Mouse (Mus musculus) stomach, embryonic 15.5 days (tissue): Measurements from ENCODE around the gene Olfr609. TPM values are rescaled to one million over a fixed set of nuclear protein-coding genes. Genes with fewer than 3 reads are reported as not detected.
"Not testable (repeated sequence)": the region's sequence is repeated elsewhere in the genome, so short reads cannot be mapped to it uniquely, and the experiment has no call there.

ENCODE experiments used
- ATAC-seq: fragments of 200-750 bp; cut with Nextera tagmentation; 2 replicates; pipeline ENCODE4 v1.8.0; 2017; ENCODE audit warnings: low read depth, moderate number of reproducible peaks, moderate TSS enrichment; ENCODE audit not compliant: insufficient read depth, low FRiP score
- H3K27ac ChIP-seq: fragments of 300-500 bp; sonication (generic); 2 replicates; pipeline ENCODE4 v1.5.1; 2015; ENCODE audit warnings: mild to moderate bottlenecking, inconsistent platforms
- H3K27me3 ChIP-seq: fragments of 300-500 bp; sonication (generic); replicated peaks from 2 replicates; pipeline ENCODE4 v1.6.1; 2015; ENCODE audit warnings: inconsistent platforms
- H3K36me3 ChIP-seq: fragments of 300-500 bp; sonication (generic); 2 replicates; pipeline ENCODE4 v1.6.1; 2015; ENCODE audit warnings: inconsistent platforms
- H3K4me1 ChIP-seq: fragments of 300-500 bp; sonication (generic); 2 replicates; pipeline ENCODE4 v1.6.1; 2015; ENCODE audit warnings: inconsistent platforms
- H3K4me2 ChIP-seq: fragments of 300-500 bp; sonication (generic); 2 replicates; pipeline ENCODE4 v1.6.1; 2015; ENCODE audit warnings: mild to moderate bottlenecking, inconsistent platforms
- H3K4me3 ChIP-seq: fragments of 300-500 bp; sonication (generic); replicated peaks from 2 replicates; pipeline ENCODE4 v1.5.1; 2015; ENCODE audit warnings: inconsistent platforms
- H3K9ac ChIP-seq: fragments of 300-500 bp; sonication (generic); 2 replicates; pipeline ENCODE4 v1.6.1; 2015; ENCODE audit warnings: inconsistent platforms
- H3K9me3 ChIP-seq: fragments of 300-500 bp; sonication (generic); 2 replicates; pipeline ENCODE4 v1.6.1; 2016; ENCODE audit warnings: inconsistent platforms
- WGBS: fragments of 180-500 bp; shearing (Covaris S2); methylation state at CpG from one replicate; pipeline ENCODE4 v1.1.7; 2015; 5-methylcytosine and 5-hydroxymethylcytosine counted together
- polyA plus RNA-seq: library from polyadenylated mRNA; unstranded; fragments of >200 nt; fragmentation: Nextera tagmentation; extraction: Ambion mirVana; gene quantifications from 2 replicates; pipeline ENCODE4 v1.2.1, GENCODE M21; 2015

Gene Olfr609
- polyA plus RNA-seq = not detected in 2 replicates

DNA sequence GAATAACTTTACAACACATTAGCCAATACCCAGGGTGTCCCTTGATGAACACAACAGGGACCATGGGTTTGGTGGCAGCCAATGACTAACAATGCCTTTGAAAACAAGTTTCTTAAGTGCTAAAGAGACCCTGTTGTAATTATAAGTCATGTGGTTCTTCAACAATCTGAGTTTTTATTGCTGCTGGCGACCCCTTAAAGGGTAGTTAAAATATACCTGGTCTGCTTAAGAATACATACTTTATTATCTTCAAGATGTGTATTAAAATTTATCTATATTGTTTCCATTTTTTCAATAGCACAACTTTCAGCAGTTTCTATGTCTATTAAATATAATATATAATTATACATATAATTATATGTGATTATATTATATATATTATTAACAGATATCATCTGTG is at the start of gene Olfr609:
Gene Olfr609 (minus strand): TSS at position 101 of the 400 bp plus-strand sequence.
- Histone ChIP-seq H3K9me3 (no peaks in the 10 kb centered on the region), H3K4me2 (no peak within 1 kb of the TSS), H3K4me3 (no peak within 1 kb of the TSS), H3K4me1 (no peaks in the 10 kb centered on the region), H3K36me3 (no peaks in the 10 kb centered on the region), H3K9ac (no peak within 1 kb of the TSS), H3K27me3 (no peaks in the 10 kb centered on the region), H3K27ac (no peak within 1 kb of the TSS)
- no peak for ATAC-seq
- WGBS = 63% methylated on average over 1 of the region's 1 CpGs

DNA sequence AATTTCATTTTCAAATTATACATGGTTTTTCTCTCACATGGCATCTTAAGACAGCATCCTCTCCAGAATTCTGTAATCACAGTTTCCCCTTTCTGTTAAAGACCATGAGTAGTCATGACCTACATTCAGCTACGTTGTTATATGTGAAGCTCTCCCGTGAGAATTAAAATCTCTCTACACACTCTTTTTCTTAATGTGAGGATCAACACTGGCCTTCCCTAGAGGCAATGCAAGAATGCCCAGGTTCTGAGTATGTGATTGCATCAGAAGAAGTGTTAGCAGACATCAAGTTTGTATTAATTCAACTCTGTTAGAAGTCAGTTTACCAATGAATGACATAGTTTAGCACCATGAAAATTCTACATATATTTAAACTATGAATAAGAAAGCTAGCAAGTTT is 44.8 kb upstream of the Olfr609 start, which contains the start of gene Olfr612:
Gene Olfr612 (minus strand): TSS at position 101 of the 400 bp plus-strand sequence.
- H3K4me1 ChIP-seq, H3K4me3 ChIP-seq, H3K9me3 ChIP-seq, H3K36me3 ChIP-seq, H3K9ac ChIP-seq, H3K4me2 ChIP-seq, H3K27me3 ChIP-seq, H3K27ac ChIP-seq, ATAC-seq: not testable (repeated sequence)
- WGBS = 85% methylated on average over 2 of the region's 2 CpGs

DNA sequence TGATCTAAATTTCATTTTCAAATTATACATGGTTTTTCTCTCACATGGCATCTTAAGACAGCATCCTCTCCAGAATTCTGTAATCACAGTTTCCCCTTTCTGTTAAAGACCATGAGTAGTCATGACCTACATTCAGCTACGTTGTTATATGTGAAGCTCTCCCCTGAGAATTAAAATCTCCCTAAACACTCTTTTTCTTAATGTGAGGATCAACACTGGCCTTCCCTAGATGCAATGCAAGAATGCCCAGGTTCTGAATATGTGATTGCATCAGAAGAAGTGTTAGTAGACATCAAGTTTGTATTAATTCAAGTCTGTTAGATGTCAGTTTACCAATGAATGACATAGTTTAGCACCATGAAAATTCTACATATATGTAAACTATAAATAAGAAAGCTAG is 22.9 kb upstream of the Olfr609 start, which contains the start of gene Olfr611:
Gene Olfr611 (minus strand): TSS at position 101 of the 400 bp plus-strand sequence.
- not testable (repeated sequence) for H3K27ac ChIP-seq, ATAC-seq

DNA sequence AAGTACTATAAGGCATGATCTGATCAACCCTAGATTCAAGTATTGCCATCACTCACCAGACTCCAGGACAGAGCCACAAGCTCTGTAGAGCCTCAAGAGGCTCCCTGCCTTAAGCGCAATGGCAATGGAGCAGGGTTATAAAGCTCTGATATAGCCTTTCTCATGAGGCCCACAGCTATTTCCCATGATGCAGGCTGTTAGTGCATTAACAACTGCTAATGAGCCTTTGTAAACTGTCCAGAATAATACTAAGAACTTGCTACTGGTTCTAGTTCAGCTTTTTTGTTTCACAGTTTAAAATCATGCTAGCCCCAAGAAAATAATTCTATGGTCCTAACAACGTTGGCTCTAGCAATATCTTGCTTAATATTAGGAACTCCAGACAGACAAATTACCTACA is 14.2 kb upstream of the Olfr609 start, which contains the start of gene Olfr610:
Gene Olfr610 (minus strand): TSS at position 101 of the 400 bp plus-strand sequence.
- no peaks in the 10 kb centered on the region for H3K4me1 ChIP-seq
- H3K4me2 ChIP-seq = no peak within 1 kb of the TSS
- H3K4me3 ChIP-seq = no peak within 1 kb of the TSS
- no peak within 1 kb of the TSS for H3K9ac ChIP-seq
- WGBS = 81% methylated on average over 2 of the region's 2 CpGs
- no peaks in the 10 kb centered on the region for H3K27me3 ChIP-seq
- no peaks in the 10 kb centered on the region for H3K36me3 ChIP-seq
- ATAC-seq = no peak
- H3K27ac ChIP-seq = no peak within 1 kb of the TSS
- H3K9me3 ChIP-seq = no peaks in the 10 kb centered on the region

More for the DNA sequence above, 22.9 kb upstream of the Olfr609 start, which contains the start of gene Olfr611:
- H3K36me3 ChIP-seq, H3K9ac ChIP-seq, H3K9me3 ChIP-seq, H3K4me1 ChIP-seq, H3K4me2 ChIP-seq, H3K4me3 ChIP-seq, H3K27me3 ChIP-seq: not testable (repeated sequence)
- 66% methylated on average over 1 of the region's 1 CpGs for WGBS

DNA sequence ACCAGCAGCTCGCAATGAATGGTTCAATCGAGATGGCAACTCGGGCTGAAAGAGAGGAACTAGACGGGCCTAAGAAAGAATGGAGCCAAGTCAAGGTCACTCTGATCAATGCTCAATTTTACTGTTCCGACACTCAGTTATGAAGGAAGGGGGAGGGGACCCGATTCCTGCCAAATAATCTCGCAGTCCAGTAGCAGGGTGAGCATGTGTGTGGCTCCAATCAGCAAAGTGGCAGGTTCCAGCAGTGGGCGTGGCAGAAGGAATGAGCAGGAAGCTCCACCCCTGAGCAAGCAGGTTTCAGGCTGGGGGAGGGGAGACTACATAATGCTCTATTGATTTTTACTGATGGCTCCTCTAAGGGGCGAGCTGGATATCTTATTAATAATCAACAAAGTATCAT is 20.8 kb downstream of the Olfr609 start:
- not testable (repeated sequence) for H3K27ac ChIP-seq, ATAC-seq, H3K27me3 ChIP-seq, H3K4me1 ChIP-seq, H3K4me3 ChIP-seq, H3K36me3 ChIP-seq, H3K9me3 ChIP-seq, H3K4me2 ChIP-seq, H3K9ac ChIP-seq
- 76% methylated on average over 9 of the region's 9 CpGs for WGBS

DNA sequence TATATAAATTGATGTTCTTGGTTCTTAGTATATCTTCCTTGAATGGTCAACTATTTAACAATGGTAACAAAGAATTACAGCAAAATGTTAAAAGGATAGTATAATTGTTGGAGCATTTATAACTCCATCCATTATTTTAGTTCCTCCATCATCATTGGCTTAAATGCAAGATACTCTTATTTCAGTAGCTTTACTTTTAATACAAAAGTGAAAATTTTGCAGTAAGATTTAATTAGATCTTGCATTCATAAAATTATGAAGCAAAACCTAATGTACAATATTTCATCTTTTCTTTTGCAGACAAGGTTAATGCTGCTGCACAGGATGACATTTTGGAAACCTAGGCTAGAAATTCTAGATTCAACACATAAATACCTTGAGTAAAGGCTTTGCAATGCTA is 28.3 kb downstream of the Olfr609 start, which contains the start of gene Olfr608:
Gene Olfr608 (plus strand): TSS at position 301 of the 400 bp plus-strand sequence.
- Histone ChIP-seq H3K4me2 (no peak within 1 kb of the TSS), H3K9ac (no peak within 1 kb of the TSS)
- no peak for ATAC-seq

DNA sequence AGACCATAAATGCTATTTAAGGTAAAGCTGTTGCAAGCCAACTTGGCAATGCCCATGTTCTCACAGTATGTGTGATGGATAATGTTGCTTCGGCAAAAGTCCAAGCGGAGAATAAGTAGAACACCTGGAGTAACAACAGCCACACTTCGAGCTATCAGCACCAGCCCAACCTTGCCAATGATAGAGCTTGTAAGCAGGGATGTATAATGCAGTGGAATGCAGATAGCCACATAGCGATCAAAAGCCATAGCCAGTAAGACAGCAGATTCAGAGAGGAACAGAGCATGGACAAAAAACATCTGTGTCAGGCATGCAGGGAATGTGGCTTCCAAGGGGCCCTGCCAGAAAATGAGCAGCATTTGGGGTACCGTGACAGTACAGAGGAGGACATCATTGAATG is 37.3 kb downstream of the Olfr609 start:
- no peaks in the 10 kb centered on the region for H3K4me1 ChIP-seq
- H3K9me3 ChIP-seq = no peaks in the 10 kb centered on the region
- no peaks in the 10 kb centered on the region for H3K36me3 ChIP-seq
- H3K27me3 ChIP-seq = no peaks in the 10 kb centered on the region
- no peak overlapping the region for H3K9ac ChIP-seq
- no peak overlapping the region for H3K4me2 ChIP-seq
- no peak for ATAC-seq
- 78% methylated on average over 5 of the region's 5 CpGs for WGBS
- no peak overlapping the region for H3K27ac ChIP-seq
- H3K4me3 ChIP-seq = no peak overlapping the region

More for the DNA sequence above, 28.3 kb downstream of the Olfr609 start, which contains the start of gene Olfr608:
- Histone ChIP-seq H3K9me3 (no peaks in the 10 kb centered on the region), H3K27me3 (no peaks in the 10 kb centered on the region), H3K36me3 (no peaks in the 10 kb centered on the region), H3K27ac (no peak within 1 kb of the TSS), H3K4me1 (no peaks in the 10 kb centered on the region), H3K4me3 (no peak within 1 kb of the TSS)

DNA sequence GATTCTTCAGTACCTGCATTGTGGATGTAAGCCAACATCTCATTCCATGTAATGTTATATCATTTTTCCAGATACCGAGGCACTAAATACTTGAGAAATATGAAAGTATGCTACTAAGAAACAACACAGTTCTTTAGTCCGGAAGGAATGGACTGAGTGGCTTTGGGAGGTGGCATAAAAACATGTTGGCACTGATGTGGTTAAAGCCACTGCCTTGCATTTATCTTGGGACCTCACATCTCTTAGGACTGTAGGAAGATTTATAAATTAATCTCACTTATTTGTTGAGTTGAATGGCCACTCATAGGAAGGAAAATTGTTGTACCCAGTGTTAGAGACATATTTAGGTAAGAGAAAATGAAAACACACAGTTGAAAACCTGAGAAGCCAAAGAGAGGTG is 49.1 kb downstream of the Olfr609 start, which contains the start of gene Olfr606:
Gene Olfr606 (plus strand): TSS at position 301 of the 400 bp plus-strand sequence.
- H3K36me3 ChIP-seq = no peaks in the 10 kb centered on the region
- WGBS = 90% methylated on average over 2 of the region's 2 CpGs
- no peaks in the 10 kb centered on the region for H3K4me1 ChIP-seq
- no peak for ATAC-seq
- no peaks in the 10 kb centered on the region for H3K9me3 ChIP-seq
- no peak within 1 kb of the TSS for H3K27ac ChIP-seq
- H3K27me3 ChIP-seq = no peaks in the 10 kb centered on the region
- no peak within 1 kb of the TSS for H3K4me2 ChIP-seq
- H3K4me3 ChIP-seq = no peak within 1 kb of the TSS
- no peak within 1 kb of the TSS for H3K9ac ChIP-seq

DNA sequence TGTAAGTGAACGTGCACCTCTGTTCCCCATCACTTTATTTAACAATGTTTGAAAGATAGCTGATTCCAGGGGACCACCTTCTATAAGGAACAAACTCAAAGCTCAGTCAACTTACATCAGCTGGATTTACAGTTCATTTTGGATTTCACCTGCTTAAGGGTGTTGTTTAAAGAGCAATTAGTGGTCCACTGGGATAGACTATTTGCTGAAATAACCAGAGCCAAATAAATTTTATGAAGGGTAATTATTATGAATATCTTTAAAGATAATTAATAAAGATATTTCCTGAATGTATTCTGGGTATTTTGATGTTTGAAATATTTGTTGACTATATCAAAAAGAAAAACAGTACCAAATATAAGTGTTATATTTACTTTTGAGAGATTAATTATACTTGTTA is 52.5 kb downstream of the Olfr609 start, which contains the start of gene Olfr605:
Gene Olfr605 (minus strand): TSS at position 101 of the 400 bp plus-strand sequence.
- Histone ChIP-seq H3K36me3 (no peaks in the 10 kb centered on the region), H3K9ac (no peak within 1 kb of the TSS), H3K27ac (no peak within 1 kb of the TSS), H3K27me3 (no peaks in the 10 kb centered on the region), H3K9me3 (no peaks in the 10 kb centered on the region), H3K4me1 (no peaks in the 10 kb centered on the region), H3K4me3 (no peak within 1 kb of the TSS), H3K4me2 (no peak within 1 kb of the TSS)
- 63% methylated on average over 1 of the region's 1 CpGs for WGBS
- no peak for ATAC-seq

Other genes starting within 250 kb of the Olfr609 start
- gene Usp17ld, start 245.6 kb downstream of the Olfr609 start, polyA plus RNA-seq = not detected in 2 replicates
- gene Olfr596, start 192.4 kb downstream of the Olfr609 start, polyA plus RNA-seq = not detected in 2 replicates
- gene Olfr597, start 181.7 kb downstream of the Olfr609 start, polyA plus RNA-seq = not detected in 2 replicates
- gene Olfr598, start 174.5 kb downstream of the Olfr609 start, polyA plus RNA-seq = not detected in 2 replicates
- gene Olfr599, start 162.1 kb downstream of the Olfr609 start, polyA plus RNA-seq = not detected in 2 replicates
- gene Olfr600, start 148.4 kb downstream of the Olfr609 start, polyA plus RNA-seq = not detected in 2 replicates
- gene Olfr601, start 135.4 kb downstream of the Olfr609 start, polyA plus RNA-seq = not detected in 2 replicates
- gene Olfr603, start 111.9 kb downstream of the Olfr609 start, polyA plus RNA-seq = not detected in 2 replicates
- not detected in 2 replicates for gene Usp17lc, start 83.0 kb downstream of the Olfr609 start, polyA plus RNA-seq
- not detected in 2 replicates for gene Olfr605, start 52.6 kb downstream of the Olfr609 start, polyA plus RNA-seq
- not detected in 2 replicates for gene Olfr606, start 49.0 kb downstream of the Olfr609 start, polyA plus RNA-seq
- gene Olfr607, start 33.9 kb downstream of the Olfr609 start, polyA plus RNA-seq = not detected in 2 replicates
- not detected in 2 replicates for gene Olfr608, start 28.2 kb downstream of the Olfr609 start, polyA plus RNA-seq
- gene Olfr610, start 14.1 kb upstream of the Olfr609 start, polyA plus RNA-seq = not detected in 2 replicates
- gene Olfr611, start 22.8 kb upstream of the Olfr609 start, polyA plus RNA-seq = not detected in 2 replicates
- gene Olfr612, start 44.7 kb upstream of the Olfr609 start, polyA plus RNA-seq = not detected in 2 replicates
- not detected in 2 replicates for gene Olfr613, start 50.0 kb upstream of the Olfr609 start, polyA plus RNA-seq
- not detected in 2 replicates for gene Olfr615, start 58.0 kb upstream of the Olfr609 start, polyA plus RNA-seq
- not detected in 2 replicates for gene Olfr616, start 71.1 kb upstream of the Olfr609 start, polyA plus RNA-seq
- not detected in 2 replicates for gene Olfr617, start 75.0 kb upstream of the Olfr609 start, polyA plus RNA-seq
- not detected in 2 replicates for gene Olfr618, start 92.0 kb upstream of the Olfr609 start, polyA plus RNA-seq
- gene Olfr619, start 102.5 kb upstream of the Olfr609 start, polyA plus RNA-seq = not detected in 2 replicates
- not detected in 2 replicates for gene Olfr620, start 114.5 kb upstream of the Olfr609 start, polyA plus RNA-seq
- not detected in 2 replicates for gene Olfr622, start 144.6 kb upstream of the Olfr609 start, polyA plus RNA-seq
- gene Olfr623, start 165.6 kb upstream of the Olfr609 start, polyA plus RNA-seq = not detected in 2 replicates
- gene Olfr624, start 173.1 kb upstream of the Olfr609 start, polyA plus RNA-seq = 0.03 and 0.04 TPM in 2 replicates
- not detected in 2 replicates for gene Olfr625-ps1, start 184.7 kb upstream of the Olfr609 start, polyA plus RNA-seq
- not detected in 2 replicates for gene Olfr243, start 216.6 kb upstream of the Olfr609 start, polyA plus RNA-seq
- gene Olfr628, start 232.3 kb upstream of the Olfr609 start, polyA plus RNA-seq = not detected in 2 replicates
- gene Olfr629, start 246.9 kb upstream of the Olfr609 start, polyA plus RNA-seq = not detected in 2 replicates